Mouse (Mus musculus) kidney, adult 11 months (tissue): ENCODE results near the gene Chst1.

ENCODE experiments used
- DNase-seq: peaks from one replicate; pipeline ENCODE4 v3.0.0; 2022

Chst1 gene

GRCm38 (mm10) chr2:92599487-92600347, at the start of gene Chst1:
Gene Chst1, plus strand, starts transcription at chr2:92599707.
- no peak for DNase-seq

GRCm38 (mm10) chr2:92550051-92550450, 49.5 kb upstream of the Chst1 start:
- DNase-seq = no peak

- DNase-seq = no peak
Measured at GRCm38 (mm10) chr2:92554536-92554935, 45.0 kb upstream of the Chst1 start.

GRCm38 (mm10) chr2:92562930-92563329, 36.6 kb upstream of the Chst1 start:
- no peak for DNase-seq

- DNase-seq = no peak
Measured at GRCm38 (mm10) chr2:92570623-92571022, 28.9 kb upstream of the Chst1 start.

- no peak for DNase-seq
Measured at GRCm38 (mm10) chr2:92577824-92578223, 21.7 kb upstream of the Chst1 start.

GRCm38 (mm10) chr2:92581302-92581701, 18.2 kb upstream of the Chst1 start:
- DNase-seq = no peak

GRCm38 (mm10) chr2:92582596-92582995, 16.9 kb upstream of the Chst1 start:
- peak; percentile 59 for DNase-seq

- DNase-seq = no peak
Measured at GRCm38 (mm10) chr2:92587806-92588205, 11.7 kb upstream of the Chst1 start.

- DNase-seq = no peak
Measured at GRCm38 (mm10) chr2:92594929-92595730, 4.4 kb upstream of the Chst1 start.

GRCm38 (mm10) chr2:92597291-92597690, 2.2 kb upstream of the Chst1 start:
- DNase-seq = no peak

GRCm38 (mm10) chr2:92598941-92599486, 493 bp upstream of the Chst1 start:
- no peak for DNase-seq

- DNase-seq = no peak
Measured at GRCm38 (mm10) chr2:92600348-92600670, 802 bp downstream of the Chst1 start.

GRCm38 (mm10) chr2:92601246-92601645, 1.7 kb downstream of the Chst1 start:
- DNase-seq = no peak

GRCm38 (mm10) chr2:92602073-92602472, 2.6 kb downstream of the Chst1 start:
- no peak for DNase-seq

- peak; percentile 46 for DNase-seq
Measured at GRCm38 (mm10) chr2:92603591-92603990, 4.1 kb downstream of the Chst1 start.

GRCm38 (mm10) chr2:92604565-92604964, 5.1 kb downstream of the Chst1 start:
- no peak for DNase-seq

- peak; percentile 19 for DNase-seq
Measured at GRCm38 (mm10) chr2:92605995-92606394, 6.5 kb downstream of the Chst1 start.

GRCm38 (mm10) chr2:92607153-92607552, 7.6 kb downstream of the Chst1 start:
- DNase-seq = no peak

- no peak for DNase-seq
Measured at GRCm38 (mm10) chr2:92607592-92607991, 8.1 kb downstream of the Chst1 start.

GRCm38 (mm10) chr2:92608013-92608619, 8.6 kb downstream of the Chst1 start:
- no peak for DNase-seq

- peak; percentile 19 for DNase-seq
Measured at GRCm38 (mm10) chr2:92608810-92609581, 9.5 kb downstream of the Chst1 start.
